Mouse (Mus musculus) adipocyte (in vitro differentiated cells): ENCODE measurements around the gene Ocel1.
A peak's percentile ranks its signal among the peaks of the same experiment; 100 is the strongest.

ENCODE experiments used
- DNase-seq: peaks from one replicate; pipeline ENCODE4 v3.0.0-alpha.2; 2016; ENCODE audit warnings: low spot score

The Ocel1 gene

DNA sequence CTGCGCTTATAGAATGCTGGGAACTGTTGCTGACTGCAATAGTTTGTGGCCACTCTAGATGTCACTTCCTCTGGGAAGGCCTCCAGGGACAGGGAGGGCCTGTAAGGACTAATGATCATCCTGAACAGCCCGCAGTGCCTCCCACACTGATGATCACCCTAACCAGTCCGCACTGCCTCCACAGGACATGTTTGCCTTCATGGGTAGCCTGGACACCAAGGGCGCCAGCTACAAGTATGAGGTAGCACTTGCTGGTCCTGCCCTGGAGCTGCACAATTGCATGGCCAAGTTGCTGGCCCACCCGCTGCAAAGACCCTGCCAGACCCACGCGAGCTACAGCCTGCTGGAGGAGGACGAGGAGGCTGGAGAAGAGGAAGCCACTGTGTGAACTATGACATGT lies 32.9 kb downstream of the Ocel1 start:
- no peak for DNase-seq

DNA sequence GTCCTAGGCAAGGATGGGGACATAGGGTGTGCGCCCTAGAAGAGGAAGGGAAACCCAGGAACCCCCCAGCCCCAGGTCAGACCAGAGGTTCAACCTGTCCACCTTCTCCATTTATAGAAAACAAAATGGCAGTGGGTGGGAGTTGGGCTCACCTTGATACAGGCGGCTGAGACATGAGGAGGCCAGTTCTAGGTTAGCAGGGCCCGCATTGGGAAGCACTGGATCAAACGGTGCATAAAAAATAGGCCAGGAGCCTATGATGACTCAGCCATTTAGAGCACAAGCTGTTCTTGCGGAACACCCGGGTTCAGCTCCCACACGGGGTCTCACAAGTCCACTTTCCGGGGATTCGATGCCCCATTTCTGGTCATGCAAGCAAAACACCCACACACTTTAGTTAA lies 33.9 kb downstream of the Ocel1 start:
- DNase-seq = peak; percentile 47

DNA sequence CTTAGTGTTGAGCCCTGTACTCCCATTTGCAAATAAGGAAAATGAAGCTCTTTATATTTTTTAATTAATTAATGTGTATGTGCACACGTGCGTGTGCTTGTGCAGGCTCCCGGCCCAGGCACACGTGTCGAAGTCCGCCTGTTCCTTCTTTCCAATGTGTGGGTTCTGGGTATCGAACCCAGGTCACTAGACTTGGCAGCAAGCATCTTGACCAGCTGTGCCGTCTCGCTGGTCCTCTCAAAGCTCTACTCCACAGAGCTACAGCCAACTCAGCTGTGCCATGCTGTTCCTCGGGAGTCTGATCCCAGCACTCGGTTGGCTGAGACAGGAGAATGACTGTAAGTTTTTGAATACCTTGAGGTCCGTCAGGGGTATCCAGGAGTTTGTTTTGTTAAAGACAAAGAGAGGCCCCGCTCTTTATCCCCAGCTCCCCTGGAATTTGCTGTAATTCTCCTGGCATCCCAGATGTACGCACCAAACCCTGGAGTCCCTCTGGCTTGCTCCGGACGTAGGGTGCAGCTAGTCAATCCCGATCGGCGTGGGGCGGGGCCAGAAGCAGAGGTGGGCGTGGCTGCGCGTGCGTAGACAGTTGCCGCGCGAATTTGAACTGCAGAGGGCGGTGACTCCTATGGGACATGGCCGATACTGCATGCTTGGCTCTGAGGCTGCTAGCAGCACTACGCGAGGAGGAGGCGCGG lies 34.5 kb downstream of the Ocel1 start, which contains the start of gene Ankle1:
Ankle1 (plus strand) TSS at position 610 of the 698 bp plus-strand sequence.
- DNase-seq = peak; percentile 92

DNA sequence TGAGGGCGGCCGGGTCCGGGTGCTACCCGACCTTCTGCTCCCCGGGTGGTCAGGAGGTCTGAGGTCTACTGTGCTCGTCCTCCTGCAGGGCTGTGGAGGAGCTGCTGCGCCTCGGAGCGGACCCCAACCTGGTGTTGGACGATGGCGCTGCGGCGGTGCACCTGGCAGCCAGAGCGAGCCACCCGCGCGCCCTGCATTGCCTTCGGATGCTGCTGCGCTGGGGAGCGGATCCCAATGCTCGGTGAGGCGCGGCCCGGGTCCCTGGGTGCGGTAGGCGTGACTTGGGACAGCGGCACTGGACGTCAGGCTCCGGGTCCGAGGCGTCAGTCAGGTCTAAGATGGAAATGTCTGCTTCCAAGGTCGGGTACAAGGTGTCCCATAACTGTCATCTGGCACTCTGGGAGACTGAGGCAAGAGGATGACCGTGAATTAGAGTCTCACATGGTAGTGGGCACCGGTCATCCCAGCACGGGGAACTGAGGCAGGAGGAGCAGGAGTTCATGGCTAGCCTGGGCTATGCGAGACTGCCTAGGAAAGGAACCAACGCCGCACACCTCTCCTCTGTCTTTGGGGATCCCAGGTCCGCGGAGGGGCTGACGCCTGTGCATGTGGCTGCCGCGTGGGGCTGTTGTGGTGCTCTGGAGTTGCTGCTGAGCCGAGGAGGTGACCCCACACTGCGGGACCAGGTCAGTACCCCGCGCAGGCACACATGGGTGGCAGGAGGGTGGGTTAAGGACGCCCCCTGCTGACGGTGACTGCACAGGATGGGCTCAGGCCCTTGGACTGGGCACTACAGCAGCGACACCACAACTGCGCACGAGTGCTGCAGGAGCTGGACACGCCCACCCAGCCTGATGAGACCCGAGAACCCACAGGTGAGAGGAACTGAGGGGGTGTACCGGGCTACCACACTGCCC lies 35.3 kb downstream of the Ocel1 start:
- no peak for DNase-seq

DNA sequence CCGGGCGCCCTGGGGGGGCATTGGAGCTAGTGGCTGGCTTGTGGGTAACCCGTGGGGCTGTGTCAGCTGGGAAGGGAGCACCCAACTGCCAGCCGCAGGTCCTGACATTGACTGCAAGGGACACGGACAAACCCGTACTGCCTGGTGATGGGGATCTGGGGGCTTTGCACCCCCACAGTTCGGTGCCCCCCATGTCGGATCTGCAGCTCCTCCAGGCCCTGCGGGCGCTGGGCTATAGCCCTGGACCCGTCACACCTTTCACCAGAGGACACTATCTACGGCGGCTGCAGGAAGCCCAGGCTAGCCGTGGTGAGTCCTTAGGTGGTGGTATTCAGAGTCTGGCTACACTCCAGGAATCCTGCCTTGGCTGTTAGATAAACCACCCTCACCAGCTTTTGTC lies 36.3 kb downstream of the Ocel1 start:
- no peak for DNase-seq

DNA sequence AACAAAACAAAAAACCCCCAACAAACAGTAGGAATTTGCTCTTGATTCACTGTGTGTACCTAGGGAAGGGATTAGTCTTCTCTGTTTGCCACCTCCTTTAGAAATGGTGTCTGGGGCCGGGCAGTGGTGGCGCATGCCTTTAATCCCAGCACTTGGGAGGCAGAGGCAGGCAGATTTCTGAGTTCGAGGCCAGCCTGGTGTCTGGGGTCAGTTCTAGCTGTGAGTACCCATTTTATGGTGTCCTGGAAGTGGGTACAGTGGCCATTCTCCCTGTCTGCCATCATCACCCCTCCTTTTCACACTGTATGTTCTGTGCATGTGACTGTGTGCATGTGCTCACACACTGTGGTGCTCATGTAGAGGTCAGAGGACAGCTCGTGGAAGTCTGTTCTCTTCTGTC lies 37.1 kb downstream of the Ocel1 start:
- DNase-seq = no peak

DNA sequence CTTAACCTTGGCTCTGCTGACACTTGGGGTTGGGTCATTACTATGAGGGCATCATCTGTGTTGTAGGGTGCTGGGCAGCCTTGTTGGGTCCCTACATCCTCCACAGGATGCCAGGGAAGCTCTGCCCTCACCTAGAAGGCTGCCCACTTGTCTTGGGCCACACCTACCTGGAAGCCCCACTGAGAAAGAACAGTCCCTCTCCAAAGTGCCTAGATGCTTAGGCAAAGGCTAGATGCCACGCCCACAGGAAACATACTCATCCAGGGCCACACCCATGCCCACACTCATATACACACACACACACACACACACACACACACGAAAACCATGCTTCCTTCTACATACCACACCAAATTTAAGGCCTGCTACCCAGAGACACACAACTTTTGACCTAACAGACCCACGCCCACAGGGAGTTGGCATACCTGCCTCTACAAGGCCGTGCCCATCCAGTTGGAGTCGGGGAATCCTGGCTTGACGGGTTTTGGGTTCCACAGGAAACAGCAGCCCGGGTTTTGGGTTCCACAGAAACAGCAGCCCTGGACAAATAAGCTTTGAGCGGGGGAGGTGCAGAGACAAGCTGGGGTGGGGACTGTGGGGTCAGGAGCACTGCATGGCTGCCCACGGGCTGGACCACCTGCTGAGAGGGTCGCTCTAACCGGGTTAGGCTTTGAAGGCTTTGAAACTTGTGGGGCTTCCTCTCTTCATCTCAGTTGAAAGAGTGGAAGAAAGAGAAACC lies 40.6 kb downstream of the Ocel1 start:
- no peak for DNase-seq

DNA sequence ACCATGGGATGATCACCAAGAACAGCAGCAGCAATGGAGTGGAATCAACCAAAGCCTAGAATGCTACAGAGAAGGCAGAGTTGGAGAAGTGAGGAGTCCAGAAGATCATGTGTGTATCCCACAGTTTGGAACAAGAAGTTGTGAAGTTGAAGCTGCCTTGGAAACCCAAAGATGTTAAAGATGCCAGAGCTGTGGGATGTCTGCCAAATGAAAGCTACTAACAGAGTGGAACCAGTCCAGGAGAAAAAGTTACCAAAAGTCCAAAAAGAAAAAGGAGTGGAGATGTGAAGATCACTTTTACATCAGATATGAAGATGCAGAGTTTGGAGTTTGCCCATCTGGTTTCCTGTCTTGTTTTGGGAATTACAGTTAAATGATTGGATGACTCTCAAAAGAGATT lies 51.0 kb downstream of the Ocel1 start:
- peak; percentile 58 for DNase-seq
